Mouse (Mus musculus): ENCODE measurements at regions not wholly inside any gene's neighbourhood (a gene's known extent, or its start where the extent isn't known, plus 50 kb on each side); places are given as distances from the start of the nearest gene placed in this dataset.
A peak's percentile ranks its signal among the peaks of the same experiment; 100 is the strongest.

- DNase-seq (ENCODE audit: low spot score in 2 of 2) = no peak
These were observed 102.4 kb downstream of the Gm597 start for GRCm38 (mm10) chr1:28677700-28678099.

- no peak for DNase-seq (ENCODE audit: low spot score in 2 of 2)
These were observed 104.7 kb downstream of the Gm597 start for GRCm38 (mm10) chr1:28675336-28675735.

DNA sequence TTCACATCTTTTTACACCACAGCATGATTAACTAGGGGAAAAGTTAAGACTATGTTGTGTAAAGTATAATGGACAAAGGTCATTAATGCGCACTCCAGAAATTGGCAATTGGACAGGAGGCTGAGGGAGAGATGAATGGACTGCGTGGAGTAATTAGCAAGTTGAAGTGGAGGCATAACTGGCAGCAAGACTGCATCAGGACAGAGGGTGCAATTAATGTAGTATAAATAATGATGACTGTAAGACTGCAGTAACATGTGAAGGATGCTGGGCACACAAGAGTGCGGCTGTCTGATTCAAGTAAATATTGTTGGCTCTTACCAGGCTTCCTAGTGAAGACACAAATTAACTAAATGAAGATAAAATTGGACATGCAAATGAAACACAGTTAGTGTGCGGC lies 139.2 kb downstream of the Gm597 start:
- no peak for DNase-seq (ENCODE audit: low spot score in 2 of 2)

- peak in 1 of 2 experiments; percentile 59 for DNase-seq (ENCODE audit: low spot score in 2 of 2)
These were observed 157.3 kb downstream of the Gm597 start for GRCm38 (mm10) chr1:28622745-28623144.

- DNase-seq (ENCODE audit: low spot score in 2 of 2) = no peak
These were observed 177.7 kb downstream of the Gm597 start for GRCm38 (mm10) chr1:28602383-28602782.

DNA sequence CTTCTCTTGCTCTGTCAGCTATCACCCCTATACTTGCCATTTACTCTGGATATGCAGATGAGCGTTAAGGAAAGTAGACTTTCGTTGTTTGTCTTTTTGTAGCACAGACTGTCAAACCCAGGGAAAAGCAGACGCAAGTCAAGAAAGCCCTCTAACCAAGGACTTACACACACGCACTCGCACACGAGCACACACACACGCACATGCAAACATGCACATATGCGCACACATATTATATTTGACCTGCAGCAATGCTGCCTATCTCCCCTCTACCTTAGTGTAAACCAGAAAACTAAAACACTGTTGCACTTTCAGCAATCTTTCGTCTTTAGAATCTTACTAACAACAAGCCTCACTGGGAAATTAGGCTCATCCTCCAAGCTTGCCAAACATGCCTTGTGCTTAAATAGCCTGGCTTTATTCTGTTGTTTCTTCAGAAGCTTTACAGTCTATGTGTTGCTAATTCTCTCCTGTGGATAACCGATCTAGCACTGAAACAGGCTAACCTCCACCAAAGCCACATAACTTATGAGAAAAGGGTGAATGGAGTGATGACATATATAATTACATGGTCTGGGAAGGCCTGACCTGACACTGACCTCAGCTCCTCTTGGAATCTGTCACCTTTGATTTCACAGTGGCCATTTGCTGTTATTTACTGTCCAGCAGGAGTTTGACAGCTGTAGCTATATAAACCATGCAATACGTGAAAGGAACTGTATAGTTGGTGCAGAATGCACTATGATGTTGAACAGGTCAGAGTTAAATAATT lies 214.5 kb downstream of the Gm597 start:
- no peak for DNase-seq (ENCODE audit: low spot score in 2 of 2)

- DNase-seq (ENCODE audit: low spot score in 2 of 2) = no peak
These were observed 216.2 kb downstream of the Gm597 start for GRCm38 (mm10) chr1:28563894-28564293.
